Mouse (Mus musculus): ENCODE data around the gene Zbtb25. TPM values are rescaled to one million over a fixed set of nuclear protein-coding genes. Genes with fewer than 3 reads are reported as not detected.

The Zbtb25 gene
- polyA plus RNA-seq, 1 experiment from 2014 or later, result 15.6 TPM

DNA sequence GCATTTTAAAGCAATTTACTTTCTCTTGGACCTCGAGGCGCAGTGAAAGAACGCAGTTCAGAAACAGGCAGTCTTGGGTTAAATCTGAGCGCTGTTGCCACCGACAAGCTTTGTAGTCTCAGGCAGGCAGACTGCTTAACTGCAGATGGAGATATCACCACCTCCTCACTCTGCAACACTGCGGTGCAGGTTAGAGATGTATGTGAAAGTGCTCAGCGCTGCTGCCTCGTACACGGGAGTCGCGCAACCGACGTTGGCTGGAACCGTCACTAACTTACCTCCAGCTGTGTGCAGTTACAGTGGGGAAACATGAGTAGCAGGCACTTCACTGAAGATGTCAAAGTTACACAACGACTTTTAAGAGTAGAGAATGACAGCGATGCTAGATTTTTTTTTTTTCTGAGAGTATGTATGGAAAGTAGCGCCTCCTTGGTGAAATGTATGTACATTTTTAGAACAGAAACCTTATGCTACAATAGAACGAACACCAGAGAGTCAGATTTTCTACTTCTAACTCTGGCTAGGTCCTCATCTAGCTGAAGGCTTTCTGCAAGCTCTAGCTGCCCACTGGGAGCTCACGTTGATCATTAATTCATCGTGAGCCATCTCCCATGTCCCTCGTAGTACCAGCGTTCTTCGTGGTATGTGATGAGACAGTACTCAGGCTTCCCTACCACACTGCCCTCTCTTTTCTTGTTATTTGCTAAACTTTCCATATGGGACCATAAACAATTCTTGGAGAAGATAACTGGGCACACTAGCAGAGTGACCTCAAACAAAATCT, 42.8 kb downstream of the Zbtb25 start:
- peaks cover 18% of the 10 kb centered on the region; the same call in 1 of the 2 replicates for H3K36me3 ChIP-seq
- peaks cover 9% of the 10 kb centered on the region for H3K4me1 ChIP-seq (replicated peaks)
- H3K4me3 ChIP-seq, result no peak overlapping the region
- no peak overlapping the region for H3K27ac ChIP-seq (replicated peaks)
- no peak for ATAC-seq (ENCODE audit: low read depth)
- H3K9ac ChIP-seq, result no peak overlapping the region
- H3K27me3 ChIP-seq, result peaks cover 8% of the 10 kb centered on the region
- no peak overlapping the region for H3K4me2 ChIP-seq
- no peaks in the 10 kb centered on the region for H3K9me3 ChIP-seq
- WGBS, result 90% methylated on average over 23 of the region's 23 CpGs

DNA sequence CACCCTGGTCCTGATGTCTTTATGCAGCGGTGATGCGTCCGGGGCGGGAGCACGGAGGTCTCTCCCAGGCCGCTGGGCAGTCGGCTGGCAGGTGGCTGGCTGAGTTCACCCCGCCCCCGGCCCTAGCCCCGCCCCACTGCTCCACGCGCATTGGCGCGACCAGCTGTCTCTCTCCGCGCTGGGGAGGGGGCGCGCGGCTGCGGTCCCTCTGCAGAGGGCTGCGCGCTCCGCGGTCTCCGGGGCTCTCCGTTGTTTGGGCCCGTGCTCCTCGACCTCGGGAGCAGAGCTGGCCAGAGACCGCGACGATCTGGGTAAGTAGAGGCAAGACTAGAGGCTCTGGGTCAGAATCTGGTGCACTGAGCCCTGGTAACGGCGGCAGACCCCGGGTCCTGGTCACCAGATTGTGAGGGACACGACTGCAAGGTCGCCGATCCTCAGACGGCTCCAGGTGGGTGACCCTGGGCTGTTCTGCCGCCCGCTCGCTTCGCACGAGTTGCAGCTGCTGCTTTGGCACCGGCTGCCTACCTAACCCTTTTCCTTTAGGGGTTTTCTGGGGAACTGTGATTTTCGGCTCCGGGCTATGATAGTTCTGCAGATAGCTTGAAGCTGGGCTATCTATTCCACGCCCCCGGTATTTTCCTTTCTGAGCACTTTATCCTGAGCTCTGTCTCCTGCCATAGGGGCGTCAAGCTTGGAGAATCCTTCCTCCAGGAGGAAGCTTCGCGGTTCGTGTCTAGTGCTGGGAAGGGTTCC, 44.5 kb downstream of the Zbtb25 start, which contains the start of gene Akap5:
TSS of gene Akap5 (plus strand) at position 213 of the 753 bp plus-strand sequence.
- H3K4me1 ChIP-seq (replicated peaks), result peaks cover 9% of the 10 kb centered on the region
- H3K36me3 ChIP-seq, result peaks cover 22% of the 10 kb centered on the region
- no peaks in the 10 kb centered on the region for H3K9me3 ChIP-seq
- H3K27ac ChIP-seq (replicated peaks), result peak within 1 kb of the TSS; percentile 49
- peak; percentile 99 for ATAC-seq (ENCODE audit: low read depth)
- 2% methylated on average over 53 of the region's 53 CpGs for WGBS
- H3K4me3 ChIP-seq, result peak within 1 kb of the TSS; percentile 53
- H3K9ac ChIP-seq, result peak within 1 kb of the TSS; percentile 71
- H3K27me3 ChIP-seq, result peaks cover 8% of the 10 kb centered on the region
- peak within 1 kb of the TSS; percentile 89 for H3K4me2 ChIP-seq

DNA sequence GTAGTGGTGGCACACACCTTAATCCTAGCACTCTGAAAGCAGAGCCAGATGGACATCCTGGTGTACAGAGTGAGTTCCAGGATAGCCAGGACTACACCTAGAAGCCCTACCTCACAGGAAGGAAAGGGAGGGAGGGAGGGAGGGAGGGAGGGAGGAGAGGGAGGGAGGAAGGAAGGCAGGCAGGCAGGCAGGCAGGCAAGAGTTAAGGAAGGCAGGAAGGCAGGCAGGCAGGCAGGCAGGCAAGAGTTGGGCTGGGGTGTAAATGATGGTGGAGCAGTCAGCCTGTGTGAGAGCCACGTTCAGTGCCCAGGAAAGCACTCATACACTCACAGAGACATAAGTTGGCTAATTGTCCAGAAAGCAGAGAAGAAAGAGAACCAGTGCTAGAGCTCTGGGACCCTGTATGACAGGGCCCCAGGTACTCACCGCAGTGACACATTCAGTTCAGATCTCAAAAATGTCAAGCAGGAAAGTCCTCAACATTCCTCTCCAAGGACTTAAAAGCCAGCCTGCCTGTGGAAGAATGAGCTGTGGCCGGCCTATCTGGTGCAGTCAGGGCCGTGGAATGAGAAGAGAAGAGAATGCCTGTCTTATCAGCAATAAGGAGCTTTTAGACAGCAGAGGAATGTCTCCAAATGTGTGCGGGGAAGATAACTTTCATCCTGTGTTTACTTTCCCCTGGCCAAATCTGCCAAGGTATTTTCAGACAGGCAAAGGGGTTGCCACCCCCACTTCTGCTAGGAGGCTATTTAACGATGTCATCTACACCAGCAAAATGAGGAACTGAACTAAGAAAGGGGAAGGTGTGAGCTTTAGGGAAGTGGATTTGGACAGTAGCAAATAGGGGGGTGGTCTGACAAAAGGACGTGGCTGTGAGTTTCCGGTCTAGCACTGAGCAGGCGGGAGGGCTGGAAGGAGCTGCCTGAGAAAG, 50.9 kb downstream of the Zbtb25 start:
- WGBS, result 83% methylated on average over 9 of the region's 9 CpGs
- Histone ChIP-seq H3K4me1 (replicated peaks) (no peaks in the 10 kb centered on the region), H3K27ac (replicated peaks) (no peak overlapping the region), H3K4me2 (no peak overlapping the region), H3K9me3 (no peaks in the 10 kb centered on the region), H3K36me3 (peaks cover 33% of the 10 kb centered on the region; the same call in 1 of the 2 replicates), H3K4me3 (no peak overlapping the region), H3K27me3 (no peaks in the 10 kb centered on the region), H3K9ac (no peak overlapping the region)
- no peak for ATAC-seq (ENCODE audit: low read depth)

DNA sequence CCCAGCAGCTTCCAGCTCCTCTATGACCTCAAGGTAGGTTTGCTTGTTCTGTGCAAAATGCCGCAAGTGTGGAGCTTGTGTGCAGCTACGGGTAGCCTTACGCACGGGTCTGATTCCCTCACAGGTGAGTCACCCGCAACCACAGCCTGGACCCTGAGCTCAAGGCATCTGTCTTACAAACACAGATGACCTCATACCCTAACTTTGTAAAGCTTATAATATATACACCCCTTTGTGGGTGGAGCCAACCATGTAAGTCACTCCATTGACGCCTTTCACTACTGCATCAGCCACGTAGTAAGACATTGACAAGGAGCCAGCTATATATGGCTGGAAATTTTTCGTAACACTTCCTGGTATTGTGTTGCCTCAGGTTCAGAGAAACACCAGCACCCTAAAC, 57.5 kb downstream of the Zbtb25 start:
- WGBS, result 92% methylated on average over 8 of the region's 8 CpGs
- H3K4me3 ChIP-seq, result no peak overlapping the region
- no peak overlapping the region for H3K4me2 ChIP-seq
- H3K9ac ChIP-seq, result no peak overlapping the region
- H3K9me3 ChIP-seq, result no peaks in the 10 kb centered on the region
- no peaks in the 10 kb centered on the region for H3K27me3 ChIP-seq
- peaks cover 10% of the 10 kb centered on the region for H3K4me1 ChIP-seq (replicated peaks)
- no peak for ATAC-seq (ENCODE audit: low read depth)
- H3K27ac ChIP-seq (replicated peaks), result no peak overlapping the region
- H3K36me3 ChIP-seq, result peaks cover 45% of the 10 kb centered on the region

DNA sequence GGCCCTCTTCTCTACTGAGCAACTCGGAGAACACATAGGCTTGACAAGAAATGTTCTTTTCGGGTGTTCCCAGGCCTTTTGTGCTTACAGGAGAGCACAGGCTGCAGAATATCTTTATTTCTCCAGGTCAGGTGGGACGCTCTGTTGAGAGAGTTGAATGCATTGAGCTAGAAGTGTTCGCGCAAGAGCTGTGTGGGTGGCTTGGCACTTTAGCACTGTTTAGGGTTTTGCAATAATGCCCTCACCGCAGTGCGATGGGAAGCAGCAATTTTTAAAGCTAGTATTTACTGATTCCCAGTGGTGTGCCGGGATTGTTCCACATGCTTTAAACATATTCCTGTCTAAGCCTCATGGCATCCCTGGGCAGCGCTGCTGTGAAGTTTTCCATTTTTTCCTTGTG, 58.2 kb downstream of the Zbtb25 start:
- Histone ChIP-seq H3K4me2 (no peak overlapping the region), H3K4me3 (no peak overlapping the region), H3K36me3 (peaks cover 45% of the 10 kb centered on the region), H3K9ac (no peak overlapping the region), H3K4me1 (replicated peaks) (peaks cover 15% of the 10 kb centered on the region), H3K9me3 (no peaks in the 10 kb centered on the region), H3K27me3 (no peaks in the 10 kb centered on the region), H3K27ac (replicated peaks) (no peak overlapping the region)
- ATAC-seq (ENCODE audit: low read depth), result no peak
- WGBS, result 92% methylated on average over 9 of the region's 9 CpGs

DNA sequence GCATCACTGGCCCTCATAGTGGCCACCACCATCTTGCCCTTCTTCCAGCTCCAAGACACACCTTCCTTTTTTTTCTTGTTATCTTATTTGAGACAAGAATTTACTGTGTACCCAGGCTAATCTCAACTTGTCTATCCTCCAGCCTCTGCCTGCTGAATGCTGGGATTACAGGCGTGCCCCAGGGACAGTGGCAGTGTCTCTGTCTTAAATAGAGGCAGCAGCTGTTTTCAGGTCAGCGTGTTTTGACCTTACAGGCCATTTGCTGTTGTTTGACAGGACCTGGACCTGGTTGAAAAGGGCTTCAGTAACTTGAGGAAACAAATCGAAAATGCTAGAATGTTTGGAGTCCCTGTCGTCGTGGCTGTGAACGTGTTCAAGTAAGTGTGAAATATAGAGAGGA, 58.8 kb downstream of the Zbtb25 start:
- H3K36me3 ChIP-seq, result peaks cover 43% of the 10 kb centered on the region
- no peak overlapping the region for H3K27ac ChIP-seq (replicated peaks)
- no peak for ATAC-seq (ENCODE audit: low read depth)
- H3K9ac ChIP-seq, result no peak overlapping the region
- 72% methylated on average over 6 of the region's 6 CpGs for WGBS
- H3K4me2 ChIP-seq, result no peak overlapping the region
- peaks cover 15% of the 10 kb centered on the region for H3K4me1 ChIP-seq (replicated peaks)
- no peaks in the 10 kb centered on the region for H3K27me3 ChIP-seq
- no peaks in the 10 kb centered on the region for H3K9me3 ChIP-seq
- H3K4me3 ChIP-seq, result no peak overlapping the region

DNA sequence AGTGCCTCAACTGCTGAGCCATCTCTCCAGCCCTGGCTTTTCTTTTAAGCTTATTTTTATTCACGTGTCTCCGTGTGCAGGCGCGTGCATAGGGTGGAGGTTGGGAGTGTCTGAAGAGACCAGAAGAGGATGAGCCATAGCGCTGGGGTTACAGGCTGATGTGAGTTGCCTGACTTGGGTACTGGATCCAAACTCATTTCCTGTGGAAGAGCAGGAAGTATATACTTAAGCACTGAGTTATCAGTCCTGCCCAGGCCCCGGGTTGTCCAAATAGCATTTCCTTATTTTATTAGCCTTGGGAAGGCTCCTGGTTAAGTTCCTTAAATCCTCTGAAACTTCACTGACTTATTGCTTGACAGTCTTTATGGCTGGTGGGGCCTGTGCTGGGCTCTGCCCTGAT, 59.4 kb downstream of the Zbtb25 start:
- ATAC-seq (ENCODE audit: low read depth), result no peak
- H3K27me3 ChIP-seq, result no peaks in the 10 kb centered on the region
- 77% methylated on average over 6 of the region's 6 CpGs for WGBS
- peaks cover 15% of the 10 kb centered on the region for H3K4me1 ChIP-seq (replicated peaks)
- no peak overlapping the region for H3K9ac ChIP-seq
- H3K4me2 ChIP-seq, result no peak overlapping the region
- H3K27ac ChIP-seq (replicated peaks), result no peak overlapping the region
- H3K4me3 ChIP-seq, result no peak overlapping the region
- peaks cover 36% of the 10 kb centered on the region for H3K36me3 ChIP-seq
- H3K9me3 ChIP-seq, result no peaks in the 10 kb centered on the region

DNA sequence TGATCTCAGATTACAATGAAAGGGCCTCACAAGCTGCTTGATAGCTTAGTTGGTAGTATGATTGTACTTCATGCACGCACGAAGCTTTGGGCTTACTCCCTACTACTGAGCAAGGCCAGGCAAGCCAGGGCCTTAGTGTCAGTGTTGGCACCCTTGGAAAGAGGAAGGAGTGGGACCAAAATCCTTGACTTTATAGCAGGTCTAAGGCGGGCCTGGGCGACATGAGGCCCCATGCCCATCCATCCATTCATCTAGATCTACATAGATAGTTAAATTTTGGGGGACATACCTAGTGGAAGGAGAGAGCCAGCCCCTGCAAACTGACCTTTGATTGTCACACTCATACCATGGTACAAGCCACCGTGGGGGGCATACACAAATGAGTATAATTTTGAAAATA, 61.0 kb downstream of the Zbtb25 start:
- Histone ChIP-seq H3K9me3 (no peaks in the 10 kb centered on the region), H3K4me1 (replicated peaks) (peaks cover 15% of the 10 kb centered on the region), H3K36me3 (peaks cover 25% of the 10 kb centered on the region), H3K27ac (replicated peaks) (0 out of 2 replicates have a peak overlapping the region, but pooled peaks have one; percentile 28), H3K4me3 (no peak overlapping the region), H3K9ac (no peak overlapping the region), H3K27me3 (no peaks in the 10 kb centered on the region), H3K4me2 (no peak overlapping the region)
- 89% methylated on average over 5 of the region's 5 CpGs for WGBS
- ATAC-seq (ENCODE audit: low read depth), result no peak

DNA sequence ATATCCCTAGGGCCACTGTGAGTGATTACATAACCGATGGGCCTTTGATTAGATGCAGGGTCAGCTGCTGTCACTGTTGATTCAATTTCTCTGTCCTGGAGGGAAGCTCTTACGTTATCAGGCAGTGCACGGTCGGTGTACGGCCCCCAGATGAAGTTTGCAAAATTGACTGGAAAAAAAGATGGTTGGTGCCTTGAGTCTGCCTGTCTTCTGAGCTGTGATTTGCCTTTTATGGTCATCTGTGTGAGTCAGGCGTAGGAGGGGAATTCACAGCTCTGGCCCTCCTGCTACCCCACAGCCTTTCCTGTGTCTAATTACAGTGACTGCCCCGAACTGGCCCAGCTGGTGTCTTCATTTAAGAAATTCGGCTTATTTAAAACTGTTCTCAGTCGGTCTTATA, 61.4 kb downstream of the Zbtb25 start:
- Histone ChIP-seq H3K36me3 (peaks cover 24% of the 10 kb centered on the region), H3K4me1 (replicated peaks) (peaks cover 15% of the 10 kb centered on the region), H3K9ac (no peak overlapping the region), H3K4me3 (no peak overlapping the region), H3K27ac (replicated peaks) (0 out of 2 replicates have a peak overlapping the region, but pooled peaks have one; percentile 28), H3K9me3 (no peaks in the 10 kb centered on the region), H3K4me2 (no peak overlapping the region), H3K27me3 (no peaks in the 10 kb centered on the region)
- ATAC-seq (ENCODE audit: low read depth), result no peak
- WGBS, result 45% methylated on average over 9 of the region's 9 CpGs

DNA sequence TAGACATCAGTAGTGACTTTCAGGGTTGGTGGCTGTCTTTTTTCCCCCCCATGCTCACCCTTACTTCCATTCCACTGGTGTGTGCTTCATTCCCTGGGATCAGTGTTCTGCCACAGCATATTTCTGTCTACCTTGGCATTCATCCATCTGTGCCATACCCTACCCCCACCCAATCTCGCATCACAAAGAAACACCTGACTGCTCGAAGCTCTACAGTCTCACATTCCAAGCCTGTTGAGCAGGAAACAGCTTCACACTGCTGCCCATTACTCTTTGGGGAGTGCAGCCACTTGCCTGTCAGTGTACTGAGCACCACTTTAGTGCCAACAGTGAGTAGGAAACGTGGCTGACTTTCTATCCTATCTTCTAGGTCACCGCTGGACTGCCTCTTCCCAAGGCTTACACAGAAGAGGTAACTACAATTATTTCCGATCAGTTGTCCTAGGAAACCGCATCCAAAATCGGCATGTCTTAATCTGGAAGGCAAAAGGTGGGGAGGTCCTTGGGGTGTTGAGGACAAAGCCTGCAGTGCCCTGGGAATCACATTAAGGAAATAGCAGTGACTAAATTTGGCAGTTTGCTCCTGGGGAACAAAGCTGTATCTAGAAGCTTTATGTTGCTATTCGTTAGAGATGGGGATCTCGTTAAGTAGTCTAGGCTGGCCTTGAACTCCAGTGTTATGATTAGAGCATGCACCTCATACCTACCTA, 62.4 kb downstream of the Zbtb25 start:
- no peak; the same call in 1 of the 2 replicates for ATAC-seq (ENCODE audit: low read depth)
- Histone ChIP-seq H3K4me3 (no peak overlapping the region), H3K4me2 (no peak overlapping the region), H3K9ac (no peak overlapping the region), H3K36me3 (peaks cover 19% of the 10 kb centered on the region), H3K27ac (replicated peaks) (no peak overlapping the region), H3K27me3 (no peaks in the 10 kb centered on the region), H3K9me3 (no peaks in the 10 kb centered on the region), H3K4me1 (replicated peaks) (peaks cover 15% of the 10 kb centered on the region)
- WGBS, result 77% methylated on average over 9 of the region's 9 CpGs

DNA sequence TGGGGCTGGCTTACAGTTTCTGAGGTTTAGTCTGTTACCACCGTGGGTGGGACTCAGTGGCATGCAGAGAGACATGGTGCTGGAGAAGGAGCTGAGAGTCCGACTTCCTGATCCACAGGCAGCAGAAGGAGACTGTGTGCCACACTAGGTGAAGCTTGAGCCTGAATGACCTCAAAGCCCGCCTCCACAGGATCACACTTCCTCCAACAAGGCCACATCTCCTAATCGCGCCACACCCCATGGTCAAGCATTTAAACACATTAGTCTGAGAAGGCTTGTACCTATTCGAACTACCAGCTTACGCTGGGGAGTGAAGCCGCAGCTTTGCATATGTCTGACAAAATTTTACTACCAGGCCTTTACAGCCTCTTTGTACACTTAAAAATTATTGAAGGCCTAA, 64.3 kb downstream of the Zbtb25 start:
- Histone ChIP-seq H3K4me1 (replicated peaks) (peaks cover 15% of the 10 kb centered on the region), H3K9ac (no peak overlapping the region), H3K36me3 (peaks cover 22% of the 10 kb centered on the region), H3K4me2 (no peak overlapping the region), H3K27ac (replicated peaks) (no peak overlapping the region), H3K4me3 (no peak overlapping the region), H3K27me3 (no peaks in the 10 kb centered on the region), H3K9me3 (no peaks in the 10 kb centered on the region)
- WGBS, result 90% methylated on average over 8 of the region's 8 CpGs
- no peak for ATAC-seq (ENCODE audit: low read depth)

Data from neural tube, embryonic 13.5 days (tissue).